Mouse (Mus musculus): ENCODE measurements around the gene Zmat3. TPM values are rescaled to one million over a fixed set of nuclear protein-coding genes. Genes with fewer than 3 reads are reported as not detected.

Zmat3 gene
- polyA plus RNA-seq, 1 experiment from 2014 or later, result 7.1 TPM

DNA sequence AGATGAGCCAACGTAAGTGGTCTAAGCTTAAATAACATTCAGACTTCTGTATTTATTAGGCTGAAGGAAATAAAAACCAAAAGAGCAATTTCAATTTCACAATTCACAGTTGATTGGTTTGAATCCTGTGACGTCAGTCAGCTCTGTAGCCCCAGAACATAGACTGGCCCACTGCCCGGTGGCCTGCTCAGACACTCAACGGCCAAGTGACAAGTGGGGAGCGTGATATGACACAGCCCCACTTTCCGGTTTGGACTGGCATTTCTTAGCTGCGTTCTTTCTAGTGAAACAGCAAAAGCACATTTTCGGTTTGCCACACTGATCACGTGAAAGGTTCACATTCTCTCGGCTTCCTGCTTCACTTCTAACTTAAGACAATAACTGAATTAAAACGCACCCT, 30.9 kb downstream of the Zmat3 start:
- Histone ChIP-seq H3K27ac (replicated peaks; ENCODE audit: low read depth, low read length) (no peak overlapping the region), H3K4me3 (ENCODE audit: low read depth, low read length) (no peak overlapping the region), H3K9ac (ENCODE audit: low read depth, low read length) (no peak overlapping the region), H3K9me3 (ENCODE audit: control insufficient read depth, low read length) (no peaks in the 10 kb centered on the region), H3K27me3 (replicated peaks; ENCODE audit: control insufficient read depth, insufficient read depth, low read length) (no peaks in the 10 kb centered on the region), H3K4me2 (ENCODE audit: low read depth, low read length) (no peak overlapping the region), H3K4me1 (ENCODE audit: control insufficient read depth, insufficient read depth, low read length) (no peaks in the 10 kb centered on the region), H3K36me3 (ENCODE audit: control insufficient read depth, insufficient read depth, low read length) (no peaks in the 10 kb centered on the region)
- 86% methylated on average over 11 of the region's 11 CpGs for WGBS
- ATAC-seq (ENCODE audit: low read depth) (no peak), DNase-seq (ENCODE audit: low spot score) (no peak)

DNA sequence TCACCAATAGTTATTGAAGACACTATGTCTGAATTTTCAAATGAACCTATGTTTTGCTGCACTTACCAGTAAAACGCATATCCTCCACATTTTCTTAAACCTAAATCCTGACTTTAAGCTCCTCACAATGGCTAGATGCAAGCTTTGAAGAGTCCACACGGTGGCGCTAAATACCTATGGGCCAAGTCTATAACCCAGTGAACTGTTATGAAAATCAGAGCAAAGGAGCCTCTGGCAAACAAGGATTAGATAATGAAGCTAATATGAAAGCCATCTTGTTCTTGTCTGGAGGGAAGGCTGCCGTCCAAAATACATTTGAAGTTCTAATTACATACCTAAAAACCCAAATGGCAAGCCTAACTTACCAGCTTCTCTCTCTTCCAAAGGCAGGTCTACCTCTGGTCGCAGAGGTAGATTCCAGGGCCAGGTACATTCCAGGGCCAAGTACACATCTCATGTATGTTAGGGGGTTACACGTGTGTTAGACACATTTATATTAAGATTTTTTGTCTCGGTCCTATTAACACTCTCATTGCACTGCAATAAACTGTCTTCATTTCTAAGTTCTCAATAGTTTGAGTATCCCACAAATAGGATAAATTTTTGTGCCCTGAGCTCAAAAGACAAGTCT, 32.2 kb downstream of the Zmat3 start:
- Histone ChIP-seq H3K27ac (replicated peaks; ENCODE audit: low read depth, low read length) (no peak overlapping the region), H3K4me3 (ENCODE audit: low read depth, low read length) (no peak overlapping the region), H3K9me3 (ENCODE audit: control insufficient read depth, low read length) (no peaks in the 10 kb centered on the region), H3K36me3 (ENCODE audit: control insufficient read depth, insufficient read depth, low read length) (no peaks in the 10 kb centered on the region), H3K4me1 (ENCODE audit: control insufficient read depth, insufficient read depth, low read length) (no peaks in the 10 kb centered on the region), H3K9ac (ENCODE audit: low read depth, low read length) (no peak overlapping the region), H3K4me2 (ENCODE audit: low read depth, low read length) (no peak overlapping the region), H3K27me3 (replicated peaks; ENCODE audit: control insufficient read depth, insufficient read depth, low read length) (no peaks in the 10 kb centered on the region)
- 39% methylated on average over 7 of the region's 7 CpGs for WGBS
- DNase-seq (ENCODE audit: low spot score) (peak; percentile 88), ATAC-seq (ENCODE audit: low read depth) (peak; percentile 74)

- no peak overlapping the region for H3K27ac ChIP-seq (replicated peaks; ENCODE audit: low read depth, low read length)
- H3K4me1 ChIP-seq (ENCODE audit: control insufficient read depth, insufficient read depth, low read length), result no peaks in the 10 kb centered on the region
- no peaks in the 10 kb centered on the region for H3K9me3 ChIP-seq (ENCODE audit: control insufficient read depth, low read length)
- ATAC-seq (ENCODE audit: low read depth) (no peak), DNase-seq (ENCODE audit: low spot score) (no peak)
- no peaks in the 10 kb centered on the region for H3K36me3 ChIP-seq (ENCODE audit: control insufficient read depth, insufficient read depth, low read length)
- no peaks in the 10 kb centered on the region for H3K27me3 ChIP-seq (replicated peaks; ENCODE audit: control insufficient read depth, insufficient read depth, low read length)
- WGBS, result 61% methylated on average over 15 of the region's 15 CpGs
- H3K4me3 ChIP-seq (ENCODE audit: low read depth, low read length), result no peak overlapping the region
- H3K9ac ChIP-seq (ENCODE audit: low read depth, low read length), result no peak overlapping the region
- H3K4me2 ChIP-seq (ENCODE audit: low read depth, low read length), result no peak overlapping the region
These were observed 47.9 kb downstream of the Zmat3 start for GRCm38 (mm10) chr3:32317901-32318416.

DNA sequence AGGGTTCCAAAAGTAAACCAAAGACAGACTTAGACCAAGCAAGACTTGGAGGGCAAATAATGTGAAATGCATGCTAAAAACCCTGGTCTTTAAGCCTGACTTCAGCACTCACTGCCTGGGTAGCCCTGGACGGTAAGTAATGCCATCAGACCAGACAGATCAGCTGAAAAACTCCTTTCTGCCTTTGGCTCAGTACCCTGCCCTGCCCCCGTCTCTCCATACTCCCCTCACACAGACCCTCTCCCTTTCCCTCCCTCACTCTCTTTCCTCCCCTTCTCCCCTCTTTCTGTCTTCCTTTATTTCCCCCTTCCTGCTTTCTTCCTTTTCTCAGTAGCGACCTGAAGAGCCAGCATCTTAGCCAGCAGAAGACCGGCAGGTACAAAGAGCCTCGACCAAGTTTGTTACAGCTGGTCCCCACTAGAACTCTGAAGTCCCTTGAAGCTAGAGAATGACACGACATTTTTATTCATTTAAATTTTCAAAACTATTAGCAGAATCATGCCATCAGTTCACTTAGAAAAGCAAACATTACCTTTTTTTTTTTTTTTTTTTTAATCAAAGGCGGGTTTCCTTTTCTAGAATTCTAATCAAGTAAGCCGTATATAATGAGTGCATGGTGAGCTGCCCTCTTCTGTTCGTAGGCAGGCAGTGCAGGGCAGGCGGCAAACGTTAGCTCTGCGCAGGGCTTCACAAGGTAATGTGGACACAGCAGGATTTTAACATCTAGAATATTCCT, 48.5 kb downstream of the Zmat3 start:
- ATAC-seq (ENCODE audit: low read depth) (peak; percentile 68; the same call in 1 of the 2 replicates), DNase-seq (ENCODE audit: low spot score) (peak; percentile 41)
- no peaks in the 10 kb centered on the region for H3K27me3 ChIP-seq (replicated peaks; ENCODE audit: control insufficient read depth, insufficient read depth, low read length)
- H3K9me3 ChIP-seq (ENCODE audit: control insufficient read depth, low read length), result no peaks in the 10 kb centered on the region
- no peak overlapping the region for H3K4me3 ChIP-seq (ENCODE audit: low read depth, low read length)
- no peak overlapping the region for H3K9ac ChIP-seq (ENCODE audit: low read depth, low read length)
- H3K4me1 ChIP-seq (ENCODE audit: control insufficient read depth, insufficient read depth, low read length), result no peaks in the 10 kb centered on the region
- WGBS, result 18% methylated on average over 12 of the region's 12 CpGs
- no peak overlapping the region for H3K27ac ChIP-seq (replicated peaks; ENCODE audit: low read depth, low read length)
- H3K4me2 ChIP-seq (ENCODE audit: low read depth, low read length), result no peak overlapping the region
- no peaks in the 10 kb centered on the region for H3K36me3 ChIP-seq (ENCODE audit: control insufficient read depth, insufficient read depth, low read length)

GRCm38 (mm10) chr3:32314746-32315145, 51.1 kb downstream of the Zmat3 start:
- Histone ChIP-seq H3K4me2 (ENCODE audit: low read depth, low read length) (no peak overlapping the region), H3K4me3 (ENCODE audit: low read depth, low read length) (no peak overlapping the region), H3K9ac (ENCODE audit: low read depth, low read length) (no peak overlapping the region), H3K36me3 (ENCODE audit: control insufficient read depth, insufficient read depth, low read length) (no peaks in the 10 kb centered on the region), H3K27me3 (replicated peaks; ENCODE audit: control insufficient read depth, insufficient read depth, low read length) (no peaks in the 10 kb centered on the region), H3K4me1 (ENCODE audit: control insufficient read depth, insufficient read depth, low read length) (no peaks in the 10 kb centered on the region), H3K27ac (replicated peaks; ENCODE audit: low read depth, low read length) (no peak overlapping the region), H3K9me3 (ENCODE audit: control insufficient read depth, low read length) (no peaks in the 10 kb centered on the region)
- no peak for DNase-seq (ENCODE audit: low spot score)
- WGBS, result 91% methylated on average over 4 of the region's 4 CpGs
- no peak for ATAC-seq (ENCODE audit: low read depth)

GRCm38 (mm10) chr3:32304171-32304570, 61.6 kb downstream of the Zmat3 start:
- no peak for ATAC-seq (ENCODE audit: low read depth)
- Histone ChIP-seq H3K4me2 (ENCODE audit: low read depth, low read length) (no peak overlapping the region), H3K9me3 (ENCODE audit: control insufficient read depth, low read length) (no peaks in the 10 kb centered on the region), H3K27ac (replicated peaks; ENCODE audit: low read depth, low read length) (no peak overlapping the region), H3K4me3 (ENCODE audit: low read depth, low read length) (no peak overlapping the region), H3K9ac (ENCODE audit: low read depth, low read length) (no peak overlapping the region), H3K4me1 (ENCODE audit: control insufficient read depth, insufficient read depth, low read length) (no peaks in the 10 kb centered on the region), H3K27me3 (replicated peaks; ENCODE audit: control insufficient read depth, insufficient read depth, low read length) (no peaks in the 10 kb centered on the region), H3K36me3 (ENCODE audit: control insufficient read depth, insufficient read depth, low read length) (no peaks in the 10 kb centered on the region)
- no peak for DNase-seq (ENCODE audit: low spot score)
- 58% methylated on average over 1 of the region's 1 CpGs for WGBS

DNA sequence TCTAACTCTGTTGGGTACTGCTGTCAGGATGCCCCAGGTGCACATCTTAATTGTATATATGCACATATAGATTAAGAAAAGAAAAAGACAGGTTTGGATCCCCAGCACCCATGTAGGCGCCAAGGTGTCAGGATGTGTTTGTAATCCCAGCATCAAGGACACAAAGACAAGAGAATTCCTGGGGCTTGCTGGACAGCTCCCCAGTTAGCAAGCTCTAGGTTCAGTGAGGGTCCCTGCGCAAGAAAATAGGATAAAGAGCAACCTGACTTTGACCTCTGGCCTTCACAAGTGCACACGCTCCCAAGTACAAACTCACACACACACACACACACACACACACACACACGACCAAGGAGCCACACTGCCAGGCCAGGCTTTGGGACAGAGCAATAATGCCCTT, 73.8 kb downstream of the Zmat3 start:
- no peaks in the 10 kb centered on the region for H3K9me3 ChIP-seq (ENCODE audit: control insufficient read depth, low read length)
- H3K9ac ChIP-seq (ENCODE audit: low read depth, low read length), result no peak overlapping the region
- ATAC-seq (ENCODE audit: low read depth), result no peak
- H3K36me3 ChIP-seq (ENCODE audit: control insufficient read depth, insufficient read depth, low read length), result no peaks in the 10 kb centered on the region
- no peak overlapping the region for H3K4me3 ChIP-seq (ENCODE audit: low read depth, low read length)
- H3K27ac ChIP-seq (replicated peaks; ENCODE audit: low read depth, low read length), result no peak overlapping the region
- DNase-seq (ENCODE audit: low spot score), result no peak
- no peaks in the 10 kb centered on the region for H3K27me3 ChIP-seq (replicated peaks; ENCODE audit: control insufficient read depth, insufficient read depth, low read length)
- WGBS, result 42% methylated on average over 4 of the region's 4 CpGs
- no peaks in the 10 kb centered on the region for H3K4me1 ChIP-seq (ENCODE audit: control insufficient read depth, insufficient read depth, low read length)
- H3K4me2 ChIP-seq (ENCODE audit: low read depth, low read length), result no peak overlapping the region
